Mouse (Mus musculus) adrenal gland, adult 18-20 months (tissue): ENCODE measurements around the gene Dock2. TPM values are rescaled to one million over a fixed set of nuclear protein-coding genes. Genes with fewer than 3 reads are reported as not detected.

Source experiments
- DNase-seq, 2 experiments: peaks; one replicate each; pipeline ENCODE4 v3.0.0; 2021 to 2022; ENCODE audit warnings: low spot score in 2 of 2
- total RNA-seq, 2 experiments: library from RNA; stranded (reverse); gene quantifications; 1 replicate in 1 of 2; 2 replicates in 1 of 2; pipeline ENCODE4 v1.2.3; 2021

Gene Dock2
- total RNA-seq, 2 experiments from 2014 or later, result 2.9 to 5.9 TPM

- no peak for DNase-seq
These were observed 252.7 kb downstream of the Dock2 start for GRCm38 (mm10) chr11:34530971-34531370.

DNA sequence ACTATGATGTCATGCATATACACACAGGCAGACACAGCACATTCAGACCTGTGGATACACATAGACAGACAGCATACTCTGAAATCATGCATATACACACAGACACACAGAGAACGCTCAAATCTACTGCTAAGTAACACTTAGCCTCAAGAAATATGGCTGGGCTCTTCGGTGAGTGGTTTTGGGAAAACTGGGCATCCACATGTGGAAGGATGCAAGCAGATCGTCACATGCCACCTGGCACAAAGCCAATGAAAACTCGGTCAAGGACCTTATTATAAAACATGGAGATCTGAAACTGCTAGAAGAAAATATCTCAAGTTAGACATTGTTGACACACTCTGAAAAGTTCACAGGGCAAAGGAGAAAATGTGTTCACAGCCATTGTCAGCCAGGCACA lies 255.7 kb downstream of the Dock2 start:
- DNase-seq, result no peak

DNA sequence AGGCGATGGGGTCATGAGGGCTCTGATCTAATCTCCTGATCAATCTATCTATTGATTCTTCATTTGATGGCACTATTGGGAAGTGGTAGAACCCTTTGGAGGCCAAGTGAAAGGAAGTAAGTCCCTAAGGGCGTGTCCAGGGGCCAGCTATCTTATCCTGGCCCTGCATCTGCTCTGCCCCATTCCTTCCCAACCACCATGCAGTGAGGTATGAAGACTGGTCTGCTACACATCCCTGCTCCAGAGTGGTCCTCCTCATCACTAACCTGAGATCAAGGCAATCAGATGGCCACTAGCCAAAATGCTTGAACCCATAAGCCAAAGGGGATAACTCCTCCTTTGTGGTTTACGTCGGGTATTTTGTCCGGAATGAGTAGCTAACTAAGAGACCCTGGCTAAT lies 256.5 kb downstream of the Dock2 start:
- DNase-seq, result no peak

- no peak for DNase-seq
These were observed 258.4 kb downstream of the Dock2 start for GRCm38 (mm10) chr11:34525096-34525891.

GRCm38 (mm10) chr11:34524586-34524985 lies 259.1 kb downstream of the Dock2 start:
- no peak for DNase-seq

DNA sequence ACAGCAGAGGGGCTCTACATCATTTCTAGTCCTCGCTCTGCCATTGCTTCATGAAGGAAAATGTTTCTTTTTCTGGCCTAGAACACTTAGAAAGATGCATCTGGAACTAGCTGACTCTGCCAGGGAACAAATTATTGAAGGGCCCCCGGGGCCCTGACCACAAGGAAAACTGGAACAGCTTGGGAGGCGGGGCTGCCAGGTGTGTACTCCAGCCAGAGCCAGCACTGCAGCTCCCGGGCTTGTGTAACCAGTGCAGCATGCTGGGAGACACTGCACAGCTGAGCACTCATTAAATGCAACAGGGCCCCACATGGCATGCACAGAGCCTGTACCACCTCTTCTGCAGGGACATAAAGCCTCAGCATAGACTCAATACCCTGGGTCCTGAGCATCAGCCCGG lies 265.1 kb downstream of the Dock2 start:
- no peak for DNase-seq

DNA sequence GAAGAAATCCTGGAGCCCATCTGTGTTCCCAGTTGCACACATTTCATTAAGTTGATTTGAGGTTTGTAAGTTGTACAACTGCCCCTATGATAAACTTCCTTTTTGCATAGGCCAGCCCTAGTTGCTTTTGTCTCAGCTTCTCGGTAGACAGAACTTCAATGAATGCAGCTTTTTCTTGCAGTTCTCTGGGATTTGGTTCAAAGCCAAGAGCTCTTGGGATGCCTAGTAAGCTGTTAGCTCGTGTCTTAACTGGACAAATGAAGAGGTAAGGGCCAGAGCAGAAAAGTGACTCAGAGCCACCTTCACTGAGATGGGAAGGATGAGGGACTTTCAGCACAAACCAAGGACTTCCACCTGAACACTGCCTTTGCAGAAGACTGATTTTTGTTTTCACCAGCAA lies 266.7 kb downstream of the Dock2 start:
- DNase-seq, result no peak

GRCm38 (mm10) chr11:34515301-34515700 lies 268.4 kb downstream of the Dock2 start:
- DNase-seq, result no peak

GRCm38 (mm10) chr11:34506390-34506789 lies 277.3 kb downstream of the Dock2 start:
- no peak for DNase-seq

GRCm38 (mm10) chr11:34499663-34500062 lies 284.0 kb downstream of the Dock2 start:
- DNase-seq, result no peak

DNA sequence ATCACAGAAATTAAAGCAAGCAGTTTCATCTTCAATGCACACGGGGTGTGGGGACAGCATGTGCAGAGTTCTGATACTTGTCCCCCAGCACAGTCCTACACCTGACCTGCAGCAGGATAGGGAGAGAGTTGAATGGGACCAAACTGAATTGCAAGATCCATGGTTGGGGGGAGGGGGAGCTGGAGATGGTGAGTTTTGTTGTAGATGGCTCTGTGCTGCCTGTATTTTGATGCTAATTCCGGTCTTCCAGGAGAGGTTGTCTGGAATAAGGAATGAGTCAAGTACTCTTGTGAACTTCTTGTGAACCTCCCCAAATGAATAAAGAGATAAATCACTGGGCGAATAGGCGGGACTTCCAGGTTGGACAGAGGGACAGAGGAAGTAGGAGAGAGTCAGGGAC lies 289.0 kb downstream of the Dock2 start:
- DNase-seq, result no peak

GRCm38 (mm10) chr11:34492986-34493385 lies 290.7 kb downstream of the Dock2 start:
- no peak for DNase-seq

DNA sequence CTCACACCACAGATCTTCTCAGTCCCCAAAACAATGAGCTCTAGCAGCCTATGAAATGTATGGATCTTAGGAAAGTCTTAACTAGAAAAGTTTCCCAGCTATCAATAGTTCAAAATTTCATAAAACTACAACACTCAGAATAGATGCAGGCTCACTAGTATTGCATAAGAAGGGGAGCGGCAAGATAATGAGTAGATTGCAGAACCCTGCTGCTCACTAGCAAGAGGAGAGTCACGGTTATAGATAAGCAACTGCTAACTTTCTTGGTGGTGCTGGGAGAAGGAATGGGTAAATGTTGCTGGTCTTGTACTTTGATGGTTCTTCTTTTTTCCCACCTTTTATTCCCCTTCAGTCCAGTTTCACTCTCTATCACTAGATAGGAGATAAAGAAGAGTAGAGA lies 291.5 kb downstream of the Dock2 start:
- DNase-seq, result no peak

DNA sequence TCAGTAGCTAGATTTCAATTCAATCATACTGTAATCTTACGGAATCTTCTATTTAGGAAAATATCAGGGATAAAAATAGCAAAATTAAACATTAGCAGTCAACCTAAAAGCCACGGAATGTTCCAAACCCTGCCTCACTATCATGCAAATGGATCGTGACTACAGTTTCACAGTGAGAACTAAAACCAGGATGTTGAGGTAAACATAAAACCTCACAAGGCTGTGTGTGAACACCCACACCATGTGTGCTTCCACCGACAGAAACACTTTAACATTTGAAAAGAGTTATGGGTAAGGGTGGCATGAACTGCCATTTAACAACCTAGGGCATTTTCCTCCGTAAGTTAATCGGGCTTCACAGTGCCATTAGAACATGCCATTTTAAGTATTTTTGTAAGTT lies 294.1 kb downstream of the Dock2 start:
- no peak for DNase-seq

DNA sequence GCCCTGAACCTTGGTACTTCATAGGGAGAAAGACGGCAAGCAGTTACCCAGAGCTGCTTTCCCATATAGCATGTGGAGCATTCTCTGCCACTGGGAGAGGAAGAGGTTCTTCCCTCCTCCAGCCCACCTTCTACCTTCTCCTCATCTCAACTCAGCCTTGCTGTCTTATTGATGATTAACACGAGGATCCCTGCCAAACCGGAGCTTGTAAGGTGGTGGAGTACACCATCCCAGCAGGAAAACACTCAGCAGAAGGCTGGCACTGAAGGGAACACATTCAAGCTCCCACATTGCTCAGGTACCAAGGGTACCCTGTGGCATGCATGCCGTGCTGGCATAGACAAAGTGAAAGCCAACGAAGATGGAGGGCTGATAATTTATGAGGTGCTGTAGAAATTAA lies 304.4 kb downstream of the Dock2 start:
- no peak for DNase-seq

- DNase-seq, result no peak
These were observed 313.9 kb downstream of the Dock2 start for GRCm38 (mm10) chr11:34469792-34470191.

- no peak for DNase-seq
These were observed 315.1 kb downstream of the Dock2 start for GRCm38 (mm10) chr11:34468571-34468970.

GRCm38 (mm10) chr11:34467056-34467455 lies 316.6 kb downstream of the Dock2 start:
- DNase-seq, result no peak

- no peak for DNase-seq
These were observed 333.7 kb downstream of the Dock2 start for GRCm38 (mm10) chr11:34449944-34450343.

GRCm38 (mm10) chr11:34447891-34448290 lies 335.8 kb downstream of the Dock2 start:
- peak; percentile 8 to 20 for DNase-seq

DNA sequence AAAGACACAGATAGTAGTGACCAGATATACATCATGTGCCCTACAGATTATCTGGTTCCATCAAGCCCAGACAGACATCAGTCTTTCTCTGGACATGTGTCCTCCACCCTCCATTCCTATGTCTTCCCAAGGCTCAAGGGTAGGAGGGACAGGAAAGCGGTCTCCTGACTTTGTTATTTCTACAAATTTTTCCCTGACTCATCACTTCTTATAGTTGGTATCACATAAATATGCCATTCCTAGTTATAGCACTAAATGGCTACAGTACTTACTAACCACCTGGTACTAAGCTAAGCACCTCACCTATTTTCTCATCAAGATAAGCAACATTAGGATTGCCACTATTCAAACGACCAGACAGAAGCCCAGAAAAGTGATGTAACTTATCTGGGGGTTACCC lies 345.3 kb downstream of the Dock2 start:
- DNase-seq, result no peak

- DNase-seq, result no peak
These were observed 346.2 kb downstream of the Dock2 start for GRCm38 (mm10) chr11:34437446-34437845.

- no peak for DNase-seq
These were observed 351.7 kb downstream of the Dock2 start for GRCm38 (mm10) chr11:34431978-34432377.
